ENCODE assay signal across 14 mouse cellular contexts in the genomic region with DNA sequence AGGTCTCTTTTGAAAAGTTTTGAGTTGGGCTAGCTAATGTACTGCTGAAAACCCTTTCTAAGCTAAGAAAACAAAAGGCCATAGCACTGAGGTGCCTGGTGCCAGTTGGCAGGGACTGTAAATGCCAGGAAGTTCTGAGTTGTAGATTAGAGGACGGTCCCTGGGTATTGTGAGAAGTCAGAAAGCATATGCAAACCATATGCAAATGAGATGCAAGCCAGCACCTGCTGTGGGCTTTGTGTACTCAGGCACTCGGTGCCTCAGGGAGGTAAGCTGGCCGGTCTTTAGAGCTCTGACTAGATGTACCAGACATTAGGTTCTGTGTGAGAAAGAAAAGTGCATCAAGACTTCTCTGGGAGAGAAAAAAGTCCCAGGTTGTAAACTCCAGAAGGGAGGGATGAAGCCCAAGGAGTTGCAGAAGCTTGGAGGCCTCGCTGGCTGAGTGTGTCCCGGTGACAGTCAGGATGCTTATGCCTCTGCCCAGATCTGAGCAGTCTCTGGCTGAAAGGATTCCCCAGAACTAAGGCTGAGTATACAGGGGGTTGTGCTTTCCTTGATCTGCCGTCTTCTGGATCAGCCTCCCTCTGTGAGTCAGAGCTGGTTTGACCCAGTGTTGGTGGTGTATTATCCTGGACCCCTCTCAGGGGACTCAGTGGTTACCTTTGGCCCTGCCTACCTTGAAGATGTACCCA.
DNase-seq lines count a peak whose midpoint lies in the region; ATAC-seq lines count a peak whose summit lies in the region.
"Had no signal": no experiment of that assay in that cellular context is flagged by ENCODE, and none has a peak within 500 bp of the region (broad histone marks: within the 10 kb centered on the region; RNA-seq: fewer than 3 reads in every experiment).

No protein-coding gene starts in this region.

- peak overlapping the region; percentile 13; the same call in 1 of the 2 replicates for H3K9ac ChIP-seq in forebrain, embryonic 11.5 days (ENCODE audit: low read length)
- H3K9ac ChIP-seq in hindbrain, embryonic 14.5 days: no peak overlapping the region
- no peak overlapping the region for H3K9ac ChIP-seq in midbrain, embryonic 16.5 days (ENCODE audit: low read depth, low read length)
- H3K9ac ChIP-seq: liver, embryonic 15.5 days had no signal

- H3K9me3 ChIP-seq in forebrain, embryonic 11.5 days (ENCODE audit: control insufficient read depth, low read length): no peaks in the 10 kb centered on the region
- H3K9me3 ChIP-seq in hindbrain, embryonic 14.5 days (ENCODE audit: control insufficient read depth, low read length): no peaks in the 10 kb centered on the region
- H3K9me3 ChIP-seq in midbrain, embryonic 16.5 days (replicated peaks; ENCODE audit: control insufficient read depth, low read length, poor library complexity, severe bottlenecking): no peaks in the 10 kb centered on the region
- H3K9me3 ChIP-seq: liver, embryonic 15.5 days had no signal

- WGBS in forebrain, embryonic 11.5 days: 19% methylated on average over 6 of the region's 6 CpGs
- 15% methylated on average over 6 of the region's 6 CpGs for WGBS in hindbrain, embryonic 14.5 days
- WGBS in midbrain, embryonic 16.5 days: 13% methylated on average over 6 of the region's 6 CpGs

- no peak overlapping the region for H3K4me2 ChIP-seq in forebrain, embryonic 11.5 days (ENCODE audit: low read depth, low read length, severe bottlenecking)
- no peak overlapping the region for H3K4me2 ChIP-seq in hindbrain, embryonic 14.5 days (replicated peaks)
- H3K4me2 ChIP-seq in midbrain, embryonic 16.5 days (ENCODE audit: low read length): no peak overlapping the region
- H3K4me2 ChIP-seq: heart, embryonic 11.5 days; liver, embryonic 15.5 days had no signal

- H3K4me1 ChIP-seq in forebrain, embryonic 11.5 days (replicated peaks; ENCODE audit: control insufficient read depth, insufficient read depth, low read length): peaks cover 8% of the 10 kb centered on the region; the same call in 1 of the 2 replicates
- peaks cover 21% of the 10 kb centered on the region for H3K4me1 ChIP-seq in hindbrain, embryonic 14.5 days (replicated peaks; ENCODE audit: control insufficient read depth, insufficient read depth, low read length)
- H3K4me1 ChIP-seq in midbrain, embryonic 16.5 days (ENCODE audit: control insufficient read depth, insufficient read depth, low read length): peaks cover 8% of the 10 kb centered on the region; the same call in 1 of the 2 replicates
- H3K4me1 ChIP-seq: liver, embryonic 15.5 days had no signal

- DNase-seq in ES-CJ7 (ENCODE audit: low read depth, low spot score): peak; percentile 33
- no peak for DNase-seq in forebrain, embryonic 11.5 days (ENCODE audit: low spot score)
- DNase-seq in hindbrain, embryonic 14.5 days (ENCODE audit: low spot score): peak; percentile 39
- DNase-seq in liver: no peak
- DNase-seq in urinary bladder, adult 18-20 months (ENCODE audit: low spot score in 2 of 2): no peak
- DNase-seq in layer of hippocampus, adult 11-12 months (ENCODE audit: low spot score): no peak
- DNase-seq: adrenal gland, postnatal 36 days; cerebellum, adult 11 months; gastrocnemius, postnatal 25 days; heart, postnatal 4 days; thymus, postnatal 4 days had no signal

- no peak overlapping the region for H3K4me3 ChIP-seq in forebrain, embryonic 11.5 days (ENCODE audit: low read depth, low read length)
- H3K4me3 ChIP-seq in hindbrain, embryonic 14.5 days (replicated peaks; ENCODE audit: low read length): no peak overlapping the region
- no peak overlapping the region for H3K4me3 ChIP-seq in midbrain, embryonic 16.5 days (ENCODE audit: low read depth, low read length)
- H3K4me3 ChIP-seq: liver, embryonic 15.5 days had no signal

- ATAC-seq in forebrain, embryonic 11.5 days (replicated peaks; ENCODE audit: low FRiP score): peak; percentile 82
- ATAC-seq in hindbrain, embryonic 14.5 days (ENCODE audit: low FRiP score): peak; percentile 68; the same call in 1 of the 2 replicates
- ATAC-seq in midbrain, embryonic 16.5 days: peak; percentile 63; the same call in 1 of the 2 replicates

- H3K36me3 ChIP-seq in forebrain, embryonic 11.5 days (ENCODE audit: control insufficient read depth, insufficient read depth, low read length): no peaks in the 10 kb centered on the region
- no peaks in the 10 kb centered on the region for H3K36me3 ChIP-seq in hindbrain, embryonic 14.5 days (replicated peaks; ENCODE audit: control insufficient read depth, insufficient read depth)
- H3K36me3 ChIP-seq in midbrain, embryonic 16.5 days (ENCODE audit: control insufficient read depth, insufficient read depth, low read length): no peaks in the 10 kb centered on the region
- H3K36me3 ChIP-seq: liver, embryonic 15.5 days had no signal

- H3K27me3 ChIP-seq in forebrain, embryonic 11.5 days (ENCODE audit: control insufficient read depth, insufficient read depth, low read length): no peaks in the 10 kb centered on the region
- no peaks in the 10 kb centered on the region for H3K27me3 ChIP-seq in hindbrain, embryonic 14.5 days (ENCODE audit: control insufficient read depth, insufficient read depth, low read length)
- H3K27me3 ChIP-seq in midbrain, embryonic 16.5 days (ENCODE audit: control insufficient read depth, insufficient read depth, low read depth, low read length): no peaks in the 10 kb centered on the region
- H3K27me3 ChIP-seq: liver, embryonic 15.5 days had no signal

- peak overlapping the region; percentile 70 for H3K27ac ChIP-seq in forebrain, embryonic 11.5 days (ENCODE audit: low read depth, low read length)
- H3K27ac ChIP-seq in hindbrain, embryonic 14.5 days: peak overlapping the region; percentile 53
- H3K27ac ChIP-seq in midbrain, embryonic 16.5 days (ENCODE audit: low read length): peak overlapping the region; percentile 4
- H3K27ac ChIP-seq: liver, embryonic 15.5 days had no signal

Comparison
In these comparisons a context has a peak if more than half of its experiments do, and no peak if none do; other contexts are left out.
1. DNase-seq: peak in ES-CJ7 (single experiment) and hindbrain, embryonic 14.5 days (single experiment); none in forebrain, embryonic 11.5 days (single experiment), liver (single experiment), urinary bladder, adult 18-20 months (0 of 2) and layer of hippocampus, adult 11-12 months (single experiment).
2. H3K27ac ChIP-seq: peak in every context shown above with its lines; median percentile 70 in forebrain, embryonic 11.5 days; 53 in hindbrain, embryonic 14.5 days; 4 in midbrain, embryonic 16.5 days.
3. Peak in every context shown above with its lines, with median percentiles within 50 percentile points of each other: ATAC-seq.